Mouse (Mus musculus): ENCODE results near the gene Tmem265.
A peak's percentile ranks its signal among the peaks of the same experiment; 100 is the strongest.

DNA sequence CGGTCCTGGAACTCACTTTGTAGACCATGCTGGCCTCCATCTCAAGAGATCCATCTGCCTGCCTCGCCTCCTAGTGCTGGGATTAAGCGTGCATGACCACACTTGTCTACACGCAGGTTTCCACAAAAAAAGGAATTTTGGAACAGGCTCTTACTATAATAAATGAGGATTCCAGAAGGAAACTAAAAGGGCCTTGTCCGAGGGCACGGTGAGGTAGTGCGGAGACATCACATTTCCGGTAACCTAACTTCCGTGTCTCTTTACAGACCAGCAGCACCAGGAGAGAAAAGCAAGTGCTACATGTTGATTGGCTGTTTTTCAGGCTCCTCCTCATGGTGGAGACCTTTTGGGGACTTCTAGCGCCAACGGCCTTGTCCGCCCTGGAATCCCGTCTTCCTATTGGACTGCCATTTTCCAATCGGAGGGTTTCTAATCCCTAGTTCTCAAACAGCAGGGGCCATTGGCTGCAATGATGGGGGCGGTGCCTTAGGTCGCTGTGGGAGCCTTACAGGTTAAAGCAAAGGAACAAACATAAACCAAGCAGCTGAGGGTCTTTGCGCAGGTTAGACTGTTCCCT, 11.8 kb downstream of the Tmem265 start, which contains the start of gene Phkg2:
- TF ChIP-seq POLR2A (IDR thresholded peaks at IDR 0.05; ENCODE audit: insufficient read depth, low read depth, low read length) (peak; percentile 92), CTCF (IDR thresholded peaks at IDR 0.05) (peak; percentile 7; the same call in 1 of the 2 replicates)

Measured in heart, adult 2 months (tissue).